Mouse (Mus musculus) midbrain, embryonic 14.5 days (tissue): ENCODE measurements around the gene Plekha6. TPM values are rescaled to one million over a fixed set of nuclear protein-coding genes. Genes with fewer than 3 reads are reported as not detected.

Experiments
- ATAC-seq: fragments of 200-750 bp; cut with Nextera tagmentation; 2 replicates; pipeline ENCODE4 v1.8.0; 2017; ENCODE audit warnings: moderate number of reproducible peaks, moderate library complexity; ENCODE audit not compliant: low FRiP score, low TSS enrichment
- DNase-seq: peaks from one replicate; pipeline ENCODE4 v3.0.0-alpha.2; 2015
- H3K27ac ChIP-seq: fragments of 300-500 bp; sonication (generic); replicated peaks from 2 replicates; pipeline ENCODE4 v1.5.1; 2014; ENCODE audit warnings: mild to moderate bottlenecking, low read depth, low read length, moderate library complexity
- H3K27me3 ChIP-seq: fragments of 300-500 bp; sonication (generic); 2 replicates; pipeline ENCODE4 v1.6.1; 2014; ENCODE audit warnings: low read length, control low read depth, mixed read lengths; ENCODE audit not compliant: control insufficient read depth, insufficient read depth
- H3K36me3 ChIP-seq: fragments of 300-500 bp; sonication (generic); 2 replicates; pipeline ENCODE4 v1.6.1; 2014; ENCODE audit warnings: low read length, control low read depth; ENCODE audit not compliant: control insufficient read depth, insufficient read depth
- H3K4me1 ChIP-seq: fragments of 300-500 bp; sonication (generic); 2 replicates; pipeline ENCODE4 v1.6.1; 2014; ENCODE audit warnings: mild to moderate bottlenecking, antibody characterized with exemption, low read length, control low read depth; ENCODE audit not compliant: control insufficient read depth, insufficient read depth
- H3K4me2 ChIP-seq: fragments of 300-500 bp; sonication (generic); 2 replicates; pipeline ENCODE4 v1.6.1; 2014; ENCODE audit warnings: mild to moderate bottlenecking, low read length, moderate library complexity
- H3K4me3 ChIP-seq: fragments of 300-500 bp; sonication (generic); replicated peaks from 2 replicates; pipeline ENCODE4 v1.5.1; 2014; ENCODE audit warnings: low read depth, low read length
- H3K9ac ChIP-seq: fragments of 300-500 bp; sonication (generic); replicated peaks from 2 replicates; pipeline ENCODE4 v1.6.1; 2014; ENCODE audit warnings: mild to moderate bottlenecking, low read length, moderate library complexity
- H3K9me3 ChIP-seq: fragments of 300-500 bp; sonication (generic); 2 replicates; pipeline ENCODE4 v1.6.1; 2016; ENCODE audit warnings: low read length, control low read depth, mixed read lengths; ENCODE audit not compliant: control insufficient read depth
- WGBS: fragments of 180-500 bp; shearing (Covaris S2); extraction: QIAGEN DNeasy Blood & Tissue Kit; methylation state at CpG from one replicate; pipeline ENCODE4 v1.1.7; 2014; 5-methylcytosine and 5-hydroxymethylcytosine counted together
- polyA plus RNA-seq: library from polyadenylated mRNA; unstranded; fragments of >200 nt; fragmentation: Nextera tagmentation; extraction: Ambion mirVana; gene quantifications from 2 replicates; pipeline ENCODE4 v1.2.1, GENCODE M21; 2014

Gene Plekha6
- polyA plus RNA-seq, 1 experiment from 2014 or later, result 25.4 TPM

GRCm38 (mm10) chr1:133134071-133134470, 29.9 kb upstream of the Plekha6 start:
- Histone ChIP-seq H3K4me3 (peak overlapping the region; percentile 95), H3K36me3 (peaks cover 27% of the 10 kb centered on the region), H3K9me3 (no peaks in the 10 kb centered on the region), H3K27me3 (no peaks in the 10 kb centered on the region), H3K4me2 (peak overlapping the region; percentile 99), H3K4me1 (peaks cover 41% of the 10 kb centered on the region), H3K27ac (no peak overlapping the region), H3K9ac (peak overlapping the region; percentile 79)
- DNase-seq (no peak), ATAC-seq (no peak)
- 23% methylated on average over 4 of the region's 4 CpGs for WGBS

- peak overlapping the region; percentile 99 for H3K4me2 ChIP-seq
- H3K4me1 ChIP-seq, result peaks cover 41% of the 10 kb centered on the region
- 50% methylated on average over 4 of the region's 4 CpGs for WGBS
- H3K9ac ChIP-seq, result peak overlapping the region; percentile 27; the same call in 1 of the 2 replicates
- no peak for DNase-seq
- no peak overlapping the region for H3K27ac ChIP-seq
- ATAC-seq, result no peak
- peak overlapping the region; percentile 95 for H3K4me3 ChIP-seq
- H3K36me3 ChIP-seq, result peaks cover 32% of the 10 kb centered on the region
- H3K27me3 ChIP-seq, result no peaks in the 10 kb centered on the region
- no peaks in the 10 kb centered on the region for H3K9me3 ChIP-seq
These were observed 29.1 kb upstream of the Plekha6 start for GRCm38 (mm10) chr1:133134881-133135280.

GRCm38 (mm10) chr1:133135808-133136207, 28.2 kb upstream of the Plekha6 start:
- ATAC-seq, result no peak
- H3K9me3 ChIP-seq, result no peaks in the 10 kb centered on the region
- no peak for DNase-seq
- H3K36me3 ChIP-seq, result peaks cover 40% of the 10 kb centered on the region
- no peak overlapping the region for H3K27ac ChIP-seq
- H3K4me1 ChIP-seq, result peaks cover 36% of the 10 kb centered on the region
- H3K4me3 ChIP-seq, result 0 out of 2 replicates have a peak overlapping the region, but pooled peaks have one; percentile 95
- 0 out of 2 replicates have a peak overlapping the region, but pooled peaks have one; percentile 14 for H3K9ac ChIP-seq
- H3K4me2 ChIP-seq, result peak overlapping the region; percentile 99
- WGBS, result 65% methylated on average over 5 of the region's 5 CpGs
- no peaks in the 10 kb centered on the region for H3K27me3 ChIP-seq

GRCm38 (mm10) chr1:133138401-133138800, 25.6 kb upstream of the Plekha6 start:
- ATAC-seq (no peak), DNase-seq (no peak)

GRCm38 (mm10) chr1:133146014-133147009, 17.7 kb upstream of the Plekha6 start:
- WGBS, result 64% methylated on average over 22 of the region's 22 CpGs

More at GRCm38 (mm10) chr1:133138401-133138800, 25.6 kb upstream of the Plekha6 start:
- no peak overlapping the region for H3K27ac ChIP-seq
- H3K36me3 ChIP-seq, result peaks cover 48% of the 10 kb centered on the region
- no peak overlapping the region for H3K9ac ChIP-seq
- H3K4me3 ChIP-seq, result no peak overlapping the region
- H3K4me1 ChIP-seq, result peaks cover 24% of the 10 kb centered on the region
- no peaks in the 10 kb centered on the region for H3K9me3 ChIP-seq
- 98% methylated on average over 1 of the region's 1 CpGs for WGBS
- no peaks in the 10 kb centered on the region for H3K27me3 ChIP-seq
- H3K4me2 ChIP-seq, result no peak overlapping the region

GRCm38 (mm10) chr1:133147324-133147723, 16.7 kb upstream of the Plekha6 start:
- Histone ChIP-seq H3K9ac (no peak overlapping the region), H3K4me3 (no peak overlapping the region), H3K9me3 (peaks cover 5% of the 10 kb centered on the region; the same call in 1 of the 2 replicates), H3K36me3 (no peaks in the 10 kb centered on the region), H3K4me1 (no peaks in the 10 kb centered on the region), H3K27me3 (no peaks in the 10 kb centered on the region), H3K4me2 (no peak overlapping the region), H3K27ac (no peak overlapping the region)
- DNase-seq (no peak), ATAC-seq (no peak)
- 91% methylated on average over 5 of the region's 5 CpGs for WGBS

More at GRCm38 (mm10) chr1:133146014-133147009, 17.7 kb upstream of the Plekha6 start:
- Histone ChIP-seq H3K27me3 (no peaks in the 10 kb centered on the region), H3K27ac (no peak overlapping the region), H3K4me1 (no peaks in the 10 kb centered on the region), H3K36me3 (0 out of 2 replicates have a peak, but pooled peaks cover 5% of the 10 kb centered on the region), H3K4me2 (no peak overlapping the region), H3K9ac (no peak overlapping the region), H3K4me3 (no peak overlapping the region), H3K9me3 (peaks cover 5% of the 10 kb centered on the region; the same call in 1 of the 2 replicates)
- ATAC-seq (no peak), DNase-seq (peak; percentile 89)

GRCm38 (mm10) chr1:133148122-133148521, 15.9 kb upstream of the Plekha6 start:
- Histone ChIP-seq H3K9me3 (peaks cover 5% of the 10 kb centered on the region; the same call in 1 of the 2 replicates), H3K27ac (no peak overlapping the region), H3K9ac (no peak overlapping the region), H3K27me3 (no peaks in the 10 kb centered on the region), H3K4me1 (no peaks in the 10 kb centered on the region), H3K4me2 (no peak overlapping the region), H3K36me3 (no peaks in the 10 kb centered on the region), H3K4me3 (no peak overlapping the region)
- ATAC-seq, result no peak
- DNase-seq, result no peak
- WGBS, result 92% methylated on average over 8 of the region's 8 CpGs

- Histone ChIP-seq H3K9me3 (peaks cover 5% of the 10 kb centered on the region; the same call in 1 of the 2 replicates), H3K4me2 (no peak overlapping the region), H3K9ac (no peak overlapping the region), H3K4me1 (no peaks in the 10 kb centered on the region), H3K27ac (no peak overlapping the region), H3K4me3 (no peak overlapping the region), H3K36me3 (no peaks in the 10 kb centered on the region), H3K27me3 (no peaks in the 10 kb centered on the region)
- ATAC-seq (no peak), DNase-seq (no peak)
- WGBS, result 91% methylated on average over 2 of the region's 2 CpGs
These were observed 13.5 kb upstream of the Plekha6 start for GRCm38 (mm10) chr1:133150556-133150955.
